Mouse (Mus musculus) 3T3-L1 (cell line): ENCODE measurements around the gene Nol3.
"Not testable (repeated sequence)": the region's sequence is repeated elsewhere in the genome, so short reads cannot be mapped to it uniquely, and the experiment has no call there.

Source experiments
- DNase-seq: peaks from one replicate; pipeline ENCODE4 v3.0.0-alpha.2; 2015; ENCODE audit warnings: low read depth, low spot score

Gene Nol3

DNA sequence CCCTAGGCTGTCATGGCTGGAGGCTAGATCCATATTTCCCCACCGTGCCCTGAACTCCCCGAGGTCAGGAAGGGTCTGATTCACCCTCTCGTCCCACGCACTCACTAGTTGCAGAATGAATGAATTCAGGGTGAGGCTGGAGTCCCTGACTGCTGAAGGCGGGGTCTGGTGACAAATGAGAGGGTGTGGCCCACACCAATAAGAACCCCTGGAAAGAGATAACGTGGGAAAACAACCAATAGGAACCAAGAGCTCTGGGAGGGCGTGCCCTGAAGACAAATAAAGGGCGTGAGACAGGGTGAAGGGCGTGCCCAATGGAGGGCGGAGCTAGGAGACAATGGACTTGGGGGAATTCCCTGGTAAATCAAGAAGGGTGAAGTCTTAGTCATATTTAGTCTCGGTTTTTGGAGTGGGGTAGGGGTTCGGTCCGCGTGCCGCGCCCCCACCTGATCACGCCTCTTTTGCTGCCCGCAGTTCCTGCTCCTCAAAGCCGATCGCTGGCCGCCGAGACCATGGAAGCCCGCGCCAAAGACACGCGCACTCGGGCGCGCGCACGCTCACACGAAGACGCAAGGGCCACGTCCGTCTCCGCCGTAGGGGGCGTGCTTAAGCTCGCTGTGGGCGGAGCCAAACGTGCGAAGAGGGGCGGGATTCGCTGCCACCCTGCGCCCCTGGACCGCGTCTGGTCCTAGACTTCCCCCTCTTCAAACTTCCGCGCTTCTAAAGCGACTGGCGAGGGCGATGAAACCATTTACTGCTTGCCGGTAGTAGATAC lies 13.2 kb downstream of the Nol3 start:
- peak; percentile 100 for DNase-seq

- no peak for DNase-seq
Measured at GRCm38 (mm10) chr8:105289805-105290460, 14.0 kb downstream of the Nol3 start, which contains the start of gene 4931428F04Rik. Gene 4931428F04Rik (minus strand): TSS chr8:105289864.

- DNase-seq: peak; percentile 88
Measured at GRCm38 (mm10) chr8:105290554-105291314, 14.8 kb downstream of the Nol3 start.

GRCm38 (mm10) chr8:105291364-105291763 lies 15.4 kb downstream of the Nol3 start:
- DNase-seq: not testable (repeated sequence)

- peak; percentile 54 for DNase-seq
Measured at GRCm38 (mm10) chr8:105291802-105292201, 15.9 kb downstream of the Nol3 start.

DNA sequence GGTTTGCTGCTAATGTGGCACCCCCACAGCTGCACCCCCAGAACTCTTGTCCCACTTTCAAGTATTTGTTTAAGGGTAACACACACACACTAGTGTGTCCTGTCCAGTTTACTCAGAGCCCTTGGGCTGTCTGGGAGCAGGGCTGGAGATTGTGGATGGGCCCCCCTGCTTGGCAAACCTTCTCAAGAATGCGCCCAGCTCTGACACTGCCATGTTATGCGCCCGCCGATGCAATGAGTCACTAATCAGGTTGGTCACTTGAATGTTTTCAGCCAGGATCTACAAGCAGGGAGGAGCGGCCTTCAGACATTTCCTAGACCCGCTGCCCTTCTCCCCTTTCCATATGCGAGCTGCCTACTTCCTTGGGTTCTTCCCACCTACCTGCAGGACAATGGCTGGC lies 16.5 kb downstream of the Nol3 start:
- peak; percentile 84 for DNase-seq

DNA sequence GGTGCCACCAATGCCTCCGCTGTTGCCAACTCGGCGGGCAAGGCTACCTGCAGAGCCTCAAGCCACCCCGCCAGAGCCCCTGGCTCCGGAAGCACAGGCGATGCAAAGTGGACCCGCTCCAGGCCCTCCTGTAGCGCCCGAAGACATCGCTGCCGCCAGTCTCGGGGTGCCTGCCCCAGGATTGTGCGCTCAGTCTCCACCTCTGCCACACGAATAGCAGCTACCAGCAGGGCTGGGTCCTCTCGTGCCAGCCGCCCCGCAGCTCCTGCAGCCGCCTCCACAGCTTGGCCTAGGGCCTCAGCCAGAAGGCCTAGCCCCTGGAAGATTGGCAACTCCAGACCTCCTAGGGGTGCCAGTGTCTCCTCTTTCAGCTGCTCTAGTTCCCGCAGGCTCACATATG lies 17.5 kb downstream of the Nol3 start:
- no peak for DNase-seq

GRCm38 (mm10) chr8:105294776-105295175 lies 18.8 kb downstream of the Nol3 start:
- DNase-seq: no peak

- no peak for DNase-seq
Measured at GRCm38 (mm10) chr8:105295256-105295655, 19.3 kb downstream of the Nol3 start.

- DNase-seq: no peak
Measured at GRCm38 (mm10) chr8:105295895-105296573, 20.1 kb downstream of the Nol3 start, which contains the start of gene Exoc3l. Gene Exoc3l (minus strand): TSS chr8:105296101.

- peak; percentile 97 for DNase-seq
Measured at GRCm38 (mm10) chr8:105297511-105298192, 21.7 kb downstream of the Nol3 start, which contains the start of gene E2f4. Gene E2f4 (plus strand): TSS chr8:105297663.

GRCm38 (mm10) chr8:105298351-105299252 lies 22.7 kb downstream of the Nol3 start:
- DNase-seq: peak; percentile 73

DNA sequence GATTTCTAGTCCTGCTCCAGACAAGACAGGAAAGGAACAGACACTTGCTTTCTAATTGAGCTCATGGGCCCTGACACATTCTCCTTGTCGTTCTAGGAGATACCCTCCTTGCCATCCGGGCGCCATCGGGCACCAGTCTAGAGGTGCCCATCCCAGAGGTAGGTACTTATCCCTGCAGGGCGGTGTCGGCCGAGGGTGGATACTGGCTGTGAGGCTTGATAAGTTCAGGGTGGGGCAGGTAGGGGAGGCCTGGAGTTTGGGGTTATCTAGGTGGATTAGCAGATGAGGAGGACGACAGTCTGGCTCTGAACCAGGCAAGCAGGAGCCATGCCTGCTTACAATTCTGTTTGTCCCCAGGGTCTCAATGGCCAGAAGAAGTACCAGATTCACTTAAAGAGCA lies 24.0 kb downstream of the Nol3 start:
- DNase-seq: no peak

DNA sequence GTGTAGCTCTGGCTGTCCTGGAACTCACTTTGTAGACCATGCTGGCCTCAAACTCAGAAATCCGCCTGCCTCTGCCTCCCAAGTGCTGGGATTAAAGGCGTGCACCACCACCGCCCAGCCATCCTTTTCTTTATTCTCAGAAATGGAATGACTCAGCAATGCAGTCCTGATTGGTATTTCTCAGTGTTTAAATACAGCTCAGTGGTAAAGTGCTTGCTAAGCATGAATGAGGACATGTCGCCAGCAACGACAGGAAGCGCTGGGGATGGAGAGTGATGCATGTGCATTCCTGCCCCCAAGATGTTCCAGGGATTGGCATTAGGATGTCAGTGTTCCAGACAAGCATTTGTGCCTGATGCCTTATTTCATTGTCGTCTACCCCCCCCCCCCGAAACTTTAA lies 27.5 kb downstream of the Nol3 start:
- DNase-seq: peak; percentile 62

- peak; percentile 70 for DNase-seq
Measured at GRCm38 (mm10) chr8:105303874-105304273, 27.9 kb downstream of the Nol3 start.

DNA sequence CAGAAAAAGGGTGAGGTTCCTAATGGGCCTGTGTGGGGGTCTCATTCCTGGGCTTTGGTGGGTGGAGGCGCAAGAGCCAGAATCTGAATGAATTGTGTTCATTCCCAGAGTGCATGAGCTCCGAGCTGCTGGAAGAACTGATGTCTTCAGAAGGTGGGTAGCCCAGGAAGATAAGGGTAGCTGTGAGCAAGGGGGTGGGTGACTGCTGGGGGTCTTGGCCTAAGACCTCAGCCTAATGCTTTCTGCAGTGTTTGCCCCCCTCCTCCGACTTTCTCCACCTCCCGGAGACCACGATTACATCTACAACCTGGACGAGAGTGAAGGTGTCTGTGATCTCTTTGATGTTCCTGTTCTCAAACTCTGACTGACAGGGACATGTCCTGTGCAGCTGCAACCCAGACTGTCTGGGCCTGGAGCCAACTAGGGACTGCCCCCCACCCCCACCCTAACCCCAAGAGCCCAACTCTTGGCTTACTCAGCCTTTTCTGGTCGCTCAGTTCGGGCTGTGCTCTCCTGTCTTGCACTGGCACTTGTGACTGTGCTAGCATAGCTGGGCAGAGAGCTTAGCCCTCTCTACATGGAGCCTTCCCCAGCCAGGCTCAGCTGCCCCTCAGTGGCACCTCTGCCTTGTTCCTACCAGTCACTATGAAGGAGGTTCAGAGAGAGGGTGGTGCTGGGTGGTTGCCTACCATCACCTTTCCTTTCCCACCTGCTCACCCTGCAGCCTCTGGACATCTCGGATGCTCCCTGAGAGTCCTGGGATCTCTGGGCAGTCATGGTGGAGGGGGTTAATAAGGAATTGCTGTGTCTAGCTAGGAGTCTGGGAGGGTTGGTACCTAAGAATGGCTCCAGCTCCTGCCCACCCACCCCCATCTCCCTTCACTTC lies 28.6 kb downstream of the Nol3 start:
- DNase-seq: peak; percentile 49

DNA sequence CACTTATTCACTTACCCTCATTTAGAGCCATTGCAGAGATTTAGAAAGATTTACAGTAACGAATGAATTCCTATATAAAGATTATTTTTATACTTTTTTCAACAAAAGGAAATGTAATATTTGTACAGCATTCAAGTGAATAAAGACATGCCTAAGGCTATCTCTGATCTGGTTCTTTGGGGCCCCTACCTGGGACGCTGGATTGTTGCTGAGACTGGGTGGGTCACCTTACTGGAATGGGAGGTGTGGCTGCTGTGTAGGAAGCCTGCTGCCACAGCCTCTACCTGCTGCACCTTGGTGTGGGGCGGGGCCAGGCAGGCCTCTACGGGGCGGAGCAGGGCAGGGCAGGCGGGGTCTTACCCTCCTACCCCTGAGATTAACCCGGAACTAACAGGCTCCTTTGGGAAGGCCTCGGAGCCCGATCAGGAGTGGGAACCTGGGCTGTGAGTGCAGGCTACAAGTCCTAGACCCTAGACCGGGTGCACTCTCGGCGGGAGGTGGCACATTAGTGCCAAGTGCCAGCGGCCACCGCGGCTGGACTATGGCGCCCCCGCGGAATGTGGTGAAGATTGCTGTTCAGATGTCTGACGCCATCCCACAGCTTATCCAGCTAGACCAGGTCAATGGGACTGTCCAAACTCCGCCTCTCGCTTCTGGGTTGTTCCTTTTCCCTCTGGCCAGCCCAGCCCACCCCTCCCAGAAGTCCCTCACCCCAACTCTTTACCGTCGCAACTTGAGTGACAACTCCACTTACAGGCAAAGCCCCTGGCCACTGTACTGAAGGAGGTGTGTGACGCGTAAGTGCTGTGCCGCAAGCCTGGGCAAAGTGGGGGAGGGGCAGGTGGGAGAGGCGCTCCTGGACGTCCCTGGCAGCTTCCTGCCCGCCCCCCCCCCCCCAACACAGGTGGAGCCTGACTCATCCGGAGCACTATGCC lies 29.5 kb downstream of the Nol3 start, which contains the start of gene Elmo3:
Elmo3 (plus strand) TSS at position 391 of the 935 bp plus-strand sequence.
- DNase-seq: peak; percentile 15
